Mouse (Mus musculus) cortical plate, adult 2 months (tissue): ENCODE measurements around the gene Cenpa.

ENCODE experiments used
- CTCF ChIP-seq: fragments of 200-500 bp; IDR thresholded peaks from 2 replicates; pipeline ENCODE4 v1.5.1; 2011; ENCODE audit warnings: mild to moderate bottlenecking, control low read depth, low read length; ENCODE audit not compliant: insufficient read depth; ENCODE audit errors: extremely low read depth
- POLR2A ChIP-seq: fragments of 200-500 bp; IDR thresholded peaks from 2 replicates; pipeline ENCODE4 v1.6.1; 2011; ENCODE audit warnings: mild to moderate bottlenecking, low read length, control low read depth; ENCODE audit not compliant: insufficient read depth; ENCODE audit errors: extremely low read depth

- TF ChIP-seq CTCF, result no peak
- TF ChIP-seq POLR2A, result no peak
Measured at GRCm38 (mm10) chr5:30667215-30667614, 638 bp downstream of the Cenpa start.
